ENCODE assay signal across 26 mouse cellular contexts in the genomic region with DNA sequence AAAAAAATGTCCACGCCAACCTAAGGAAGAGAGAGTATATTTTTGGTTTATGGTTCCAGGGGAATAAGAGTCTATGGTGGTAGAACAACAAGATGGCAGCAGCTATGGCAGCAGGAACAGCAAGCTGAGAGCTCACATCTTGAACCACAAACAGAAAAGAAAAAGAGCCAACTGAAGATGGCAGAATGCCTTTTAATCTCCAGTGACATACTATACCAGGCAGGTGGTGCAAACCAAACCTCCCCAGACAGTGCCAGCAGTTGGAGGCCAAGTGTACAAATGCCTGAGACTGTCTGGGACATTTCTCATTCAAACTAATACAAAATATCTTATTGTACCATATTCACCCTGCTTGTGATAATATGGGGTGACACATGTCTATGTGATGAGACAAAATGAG. TPM values are rescaled to one million over a fixed set of nuclear protein-coding genes. Genes with fewer than 3 reads are reported as not detected.
DNase-seq lines count a peak whose midpoint lies in the region; ATAC-seq and TF ChIP-seq lines count a peak whose summit lies in the region.
"Had no signal": no experiment of that assay in that cellular context is flagged by ENCODE, and none has a peak within 500 bp of the region (broad histone marks: within the 10 kb centered on the region; RNA-seq: fewer than 3 reads in every experiment).

No protein-coding gene starts in this region.

- H3K36me3 ChIP-seq in forebrain, embryonic 16.5 days (ENCODE audit: control insufficient read depth, insufficient read depth): no peaks in the 10 kb centered on the region
- no peaks in the 10 kb centered on the region for H3K36me3 ChIP-seq in forebrain, embryonic 12.5 days (replicated peaks)
- no peaks in the 10 kb centered on the region for H3K36me3 ChIP-seq in liver, embryonic 13.5 days
- no peaks in the 10 kb centered on the region for H3K36me3 ChIP-seq in liver, postnatal 0 days (replicated peaks; ENCODE audit: insufficient read depth, low read length)
- no peaks in the 10 kb centered on the region for H3K36me3 ChIP-seq in liver, embryonic 15.5 days (replicated peaks)
- H3K36me3 ChIP-seq: heart, embryonic 12.5 days; heart, embryonic 15.5 days; hindbrain, embryonic 10.5 days; hindbrain, embryonic 13.5 days; intestine, embryonic 15.5 days had no signal

- no peak overlapping the region for H3K4me3 ChIP-seq in forebrain, embryonic 16.5 days (replicated peaks; ENCODE audit: low read length)
- H3K4me3 ChIP-seq in forebrain, embryonic 12.5 days (replicated peaks): no peak overlapping the region
- H3K4me3 ChIP-seq in liver, embryonic 13.5 days (replicated peaks): no peak overlapping the region
- no peak overlapping the region for H3K4me3 ChIP-seq in liver, postnatal 0 days (ENCODE audit: low read depth, low read length)
- no peak overlapping the region for H3K4me3 ChIP-seq in liver, embryonic 15.5 days (replicated peaks)
- H3K4me3 ChIP-seq: heart, embryonic 12.5 days; heart, embryonic 15.5 days; hindbrain, embryonic 10.5 days; hindbrain, embryonic 13.5 days; intestine, embryonic 15.5 days had no signal

- DNase-seq in liver, embryonic 13.5 days: no peak
- no peak for DNase-seq in liver, postnatal 0 days
- DNase-seq: adrenal gland, adult 2 months; adrenal gland, postnatal 14 days; cerebellum, adult 18-20 months; cerebellum, adult 9-10 months; cerebellum, postnatal 14 days; gastrocnemius, postnatal 25 days; heart, adult 18-20 months; heart, postnatal 10 days; heart, postnatal 36 days had no signal

- H3K9ac ChIP-seq in forebrain, embryonic 16.5 days (replicated peaks; ENCODE audit: low read depth, low read length): no peak overlapping the region
- H3K9ac ChIP-seq in forebrain, embryonic 12.5 days: no peak overlapping the region
- H3K9ac ChIP-seq in liver, embryonic 13.5 days: no peak overlapping the region
- H3K9ac ChIP-seq in liver, postnatal 0 days (replicated peaks): no peak overlapping the region
- H3K9ac ChIP-seq in liver, embryonic 15.5 days: no peak overlapping the region
- H3K9ac ChIP-seq: heart, embryonic 12.5 days; heart, embryonic 15.5 days; hindbrain, embryonic 13.5 days; intestine, embryonic 15.5 days had no signal

- ATAC-seq in forebrain, embryonic 16.5 days: peak; percentile 22
- ATAC-seq in forebrain, embryonic 12.5 days (ENCODE audit: low FRiP score): no peak
- no peak for ATAC-seq in liver, embryonic 13.5 days (ENCODE audit: low read depth)
- no peak for ATAC-seq in liver, postnatal 0 days
- ATAC-seq in liver, embryonic 15.5 days (ENCODE audit: insufficient read depth): no peak
- no peak for ATAC-seq in cerebellum, adult (ENCODE audit: insufficient number of reproducible peaks, low FRiP score, low TSS enrichment)
- ATAC-seq: CD4-positive, CD25-positive, alpha-beta regulatory T cell, adult 4 months; hindbrain, embryonic 16.5 days; intestine, embryonic 15.5 days had no signal

- H3K4me2 ChIP-seq in forebrain, embryonic 16.5 days (ENCODE audit: low read length): no peak overlapping the region
- no peak overlapping the region for H3K4me2 ChIP-seq in forebrain, embryonic 12.5 days
- H3K4me2 ChIP-seq in liver, embryonic 13.5 days: no peak overlapping the region
- no peak overlapping the region for H3K4me2 ChIP-seq in liver, postnatal 0 days (ENCODE audit: low read depth, low read length)
- H3K4me2 ChIP-seq in liver, embryonic 15.5 days: no peak overlapping the region
- H3K4me2 ChIP-seq: heart, embryonic 12.5 days; heart, embryonic 15.5 days; hindbrain, embryonic 13.5 days; intestine, embryonic 15.5 days had no signal

- TF ChIP-seq EP300 in liver, postnatal 0 days (IDR thresholded peaks at IDR 0.05; ENCODE audit: low read depth): no peak

- no peak for TF ChIP-seq CTCF in liver, postnatal 0 days (IDR thresholded peaks at IDR 0.05; ENCODE audit: low read depth)

- 83% methylated on average over 1 of the region's 1 CpGs for WGBS in forebrain, embryonic 16.5 days
- WGBS in forebrain, embryonic 12.5 days: 84% methylated on average over 1 of the region's 1 CpGs
- WGBS in liver, embryonic 13.5 days (ENCODE audit: insufficient replicate concordance): 92% methylated on average over 1 of the region's 1 CpGs
- 93% methylated on average over 1 of the region's 1 CpGs for WGBS in liver, postnatal 0 days (ENCODE audit: insufficient replicate concordance)
- 83% methylated on average over 1 of the region's 1 CpGs for WGBS in liver, embryonic 15.5 days (ENCODE audit: insufficient replicate concordance)

- H3K27me3 ChIP-seq in forebrain, embryonic 16.5 days (replicated peaks; ENCODE audit: control insufficient read depth, insufficient read depth, low read length): no peaks in the 10 kb centered on the region
- no peaks in the 10 kb centered on the region for H3K27me3 ChIP-seq in forebrain, embryonic 12.5 days
- no peaks in the 10 kb centered on the region for H3K27me3 ChIP-seq in liver, embryonic 13.5 days
- H3K27me3 ChIP-seq in liver, postnatal 0 days (ENCODE audit: insufficient read depth, low read length): no peaks in the 10 kb centered on the region
- no peaks in the 10 kb centered on the region for H3K27me3 ChIP-seq in liver, embryonic 15.5 days
- H3K27me3 ChIP-seq: heart, embryonic 12.5 days; heart, embryonic 15.5 days; hindbrain, embryonic 13.5 days; intestine, embryonic 15.5 days had no signal

- no peak overlapping the region for H3K27ac ChIP-seq in forebrain, embryonic 16.5 days (ENCODE audit: low read length)
- H3K27ac ChIP-seq in forebrain, embryonic 12.5 days: no peak overlapping the region
- H3K27ac ChIP-seq in liver, embryonic 13.5 days: peak overlapping the region; percentile 63
- no peak overlapping the region for H3K27ac ChIP-seq in liver, postnatal 0 days (ENCODE audit: low read depth)
- peak overlapping the region; percentile 59; the same call in 1 of the 2 replicates for H3K27ac ChIP-seq in liver, embryonic 15.5 days (replicated peaks)
- H3K27ac ChIP-seq: heart, embryonic 15.5 days; hindbrain, embryonic 10.5 days; hindbrain, embryonic 13.5 days; intestine, embryonic 15.5 days had no signal

- H3K4me1 ChIP-seq in forebrain, embryonic 16.5 days (replicated peaks; ENCODE audit: control insufficient read depth, insufficient read depth, low read length): peaks cover 15% of the 10 kb centered on the region
- peaks cover 9% of the 10 kb centered on the region; the same call in 1 of the 2 replicates for H3K4me1 ChIP-seq in forebrain, embryonic 12.5 days
- H3K4me1 ChIP-seq in liver, embryonic 13.5 days (replicated peaks): peaks cover 65% of the 10 kb centered on the region
- peaks cover 10% of the 10 kb centered on the region for H3K4me1 ChIP-seq in liver, postnatal 0 days (ENCODE audit: insufficient read depth)
- peaks cover 60% of the 10 kb centered on the region for H3K4me1 ChIP-seq in liver, embryonic 15.5 days (replicated peaks)

- no peaks in the 10 kb centered on the region for H3K9me3 ChIP-seq in forebrain, embryonic 16.5 days (ENCODE audit: control insufficient read depth, low read length)
- no peaks in the 10 kb centered on the region for H3K9me3 ChIP-seq in forebrain, embryonic 12.5 days
- H3K9me3 ChIP-seq in liver, embryonic 13.5 days (replicated peaks): no peaks in the 10 kb centered on the region
- H3K9me3 ChIP-seq in liver, postnatal 0 days (ENCODE audit: low read length): no peaks in the 10 kb centered on the region
- no peaks in the 10 kb centered on the region for H3K9me3 ChIP-seq in liver, embryonic 15.5 days (replicated peaks)
- H3K9me3 ChIP-seq: heart, embryonic 12.5 days; heart, embryonic 15.5 days; hindbrain, embryonic 10.5 days; hindbrain, embryonic 13.5 days; intestine, embryonic 15.5 days had no signal

RNA-seq across cellular contexts. Expression of a gene that starts 2.4 kb away (rescaled TPM):
- 7.0 and 7.5 TPM in 2 replicates for polyA plus RNA-seq in forebrain, embryonic 16.5 days (2015; fragmentation: Nextera tagmentation; extraction: Ambion mirVana)
- 14.6 and 17.1 TPM in 2 replicates for polyA plus RNA-seq in forebrain, embryonic 12.5 days (2016; fragmentation: Nextera tagmentation; extraction: Ambion mirVana)
- polyA plus RNA-seq in liver, embryonic 13.5 days (2015; fragmentation: Nextera tagmentation; extraction: Ambion mirVana): 27.5 and 32.8 TPM in 2 replicates
- polyA plus RNA-seq in liver, postnatal 0 days (2015; fragmentation: Nextera tagmentation; extraction: Ambion mirVana): 13.1 and 13.6 TPM in 2 replicates
- polyA plus RNA-seq in liver, embryonic 15.5 days (2015; fragmentation: Nextera tagmentation; extraction: Ambion mirVana): 22.6 and 23.8 TPM in 2 replicates

RNA-seq across cellular contexts. Expression of a gene that starts 3.1 kb away (rescaled TPM):
- not detected in 2 replicates for polyA plus RNA-seq in forebrain, embryonic 16.5 days (2015; fragmentation: Nextera tagmentation; extraction: Ambion mirVana)
- not detected in 2 replicates for polyA plus RNA-seq in forebrain, embryonic 12.5 days (2016; fragmentation: Nextera tagmentation; extraction: Ambion mirVana)
- polyA plus RNA-seq in liver, embryonic 13.5 days (2015; fragmentation: Nextera tagmentation; extraction: Ambion mirVana): 0.28 and 0.38 TPM in 2 replicates
- polyA plus RNA-seq in liver, postnatal 0 days (2015; fragmentation: Nextera tagmentation; extraction: Ambion mirVana): not detected in 2 replicates
- 0.23 TPM in 1 of 2 replicates, not detected in the other for polyA plus RNA-seq in liver, embryonic 15.5 days (2015; fragmentation: Nextera tagmentation; extraction: Ambion mirVana)
- polyA plus RNA-seq: adrenal gland, adult 2 months; C2C12; CD4-positive, CD25-positive, alpha-beta regulatory T cell, adult 4 months; embryonic facial prominence, embryonic 11.5 days; embryonic facial prominence, embryonic 14.5 days; gonadal fat pad, adult 2 months; heart, embryonic 12.5 days; heart, embryonic 15.5 days; hindbrain, embryonic 10.5 days; hindbrain, embryonic 13.5 days; hindbrain, embryonic 16.5 days; intestine, embryonic 15.5 days had no signal

Comparison
In these comparisons a context has a peak if more than half of its experiments do, and no peak if none do; other contexts are left out.
1. H3K27ac ChIP-seq: peak in liver, embryonic 13.5 days (single experiment) and liver, embryonic 15.5 days (single experiment); none in forebrain, embryonic 16.5 days (single experiment), forebrain, embryonic 12.5 days (single experiment) and liver, postnatal 0 days (single experiment).